8 mouse cellular contexts compared by ENCODE assay signal in genomic region chr4:97752276-97753010, GRCm38 (mm10). TPM values are rescaled to one million over a fixed set of nuclear protein-coding genes. Genes with fewer than 3 reads are reported as not detected.
A peak's percentile ranks its signal among the peaks of the same experiment; 100 is the strongest.
DNase-seq lines count a peak whose midpoint lies in the region; ATAC-seq and TF ChIP-seq lines count a peak whose summit lies in the region.

No protein-coding gene starts in this region.

- H3K36me3 ChIP-seq in kidney, postnatal 0 days (ENCODE audit: insufficient read depth, low read length), result no peaks in the 10 kb centered on the region
- no peaks in the 10 kb centered on the region for H3K36me3 ChIP-seq in forebrain, embryonic 13.5 days (ENCODE audit: poor library complexity, severe bottlenecking)
- no peaks in the 10 kb centered on the region for H3K36me3 ChIP-seq in limb, embryonic 12.5 days
- no peaks in the 10 kb centered on the region for H3K36me3 ChIP-seq in neural tube, embryonic 11.5 days (ENCODE audit: control insufficient read depth, insufficient read depth, low read length)

- peak overlapping the region; percentile 95 for H3K4me2 ChIP-seq in kidney, postnatal 0 days (ENCODE audit: low read length)
- H3K4me2 ChIP-seq in forebrain, embryonic 13.5 days, result peak overlapping the region; percentile 87
- H3K4me2 ChIP-seq in limb, embryonic 12.5 days, result peak overlapping the region; percentile 91
- peak overlapping the region; percentile 71 for H3K4me2 ChIP-seq in neural tube, embryonic 11.5 days (ENCODE audit: low read depth)

- 49% methylated on average over 5 of the region's 5 CpGs for WGBS in kidney, postnatal 0 days
- WGBS in forebrain, embryonic 13.5 days, result 22% methylated on average over 5 of the region's 5 CpGs
- 26% methylated on average over 5 of the region's 5 CpGs for WGBS in limb, embryonic 12.5 days
- 18% methylated on average over 5 of the region's 5 CpGs for WGBS in neural tube, embryonic 11.5 days

- peak overlapping the region; percentile 55 for H3K4me3 ChIP-seq in kidney, postnatal 0 days (replicated peaks; ENCODE audit: low read depth, low read length)
- H3K4me3 ChIP-seq in forebrain, embryonic 13.5 days, result peak overlapping the region; percentile 40
- H3K4me3 ChIP-seq in limb, embryonic 12.5 days (replicated peaks), result peak overlapping the region; percentile 44
- peak overlapping the region; percentile 35; the same call in 1 of the 2 replicates for H3K4me3 ChIP-seq in neural tube, embryonic 11.5 days (ENCODE audit: low read depth, low read length)

- peaks cover 7% of the 10 kb centered on the region; the same call in 1 of the 2 replicates for H3K4me1 ChIP-seq in kidney, postnatal 0 days (replicated peaks; ENCODE audit: insufficient read depth, low read length)
- peaks cover 34% of the 10 kb centered on the region for H3K4me1 ChIP-seq in forebrain, embryonic 13.5 days
- peaks cover 51% of the 10 kb centered on the region for H3K4me1 ChIP-seq in limb, embryonic 12.5 days (replicated peaks)
- peaks cover 9% of the 10 kb centered on the region; the same call in 1 of the 2 replicates for H3K4me1 ChIP-seq in neural tube, embryonic 11.5 days (ENCODE audit: control insufficient read depth, insufficient read depth, low read length)

- no peak for ATAC-seq in kidney, postnatal 0 days (replicated peaks; ENCODE audit: low FRiP score, low read depth)
- ATAC-seq in forebrain, embryonic 13.5 days, result no peak
- no peak for ATAC-seq in limb, embryonic 12.5 days (ENCODE audit: insufficient number of reproducible peaks, insufficient read depth, low FRiP score, low TSS enrichment, low read depth)
- no peak for ATAC-seq in neural tube, embryonic 11.5 days (ENCODE audit: insufficient read depth, low FRiP score, low TSS enrichment)
- no peak for ATAC-seq in CD4-positive, CD25-positive, alpha-beta regulatory T cell, adult 4 months

- H3K27ac ChIP-seq in kidney, postnatal 0 days, result peak overlapping the region; percentile 93
- no peak overlapping the region for H3K27ac ChIP-seq in forebrain, embryonic 13.5 days
- no peak overlapping the region for H3K27ac ChIP-seq in limb, embryonic 12.5 days
- no peak overlapping the region for H3K27ac ChIP-seq in neural tube, embryonic 11.5 days (ENCODE audit: low read depth, low read length)

- H3K9me3 ChIP-seq in kidney, postnatal 0 days (replicated peaks; ENCODE audit: low read length), result no peaks in the 10 kb centered on the region
- no peaks in the 10 kb centered on the region for H3K9me3 ChIP-seq in forebrain, embryonic 13.5 days (replicated peaks)
- no peaks in the 10 kb centered on the region for H3K9me3 ChIP-seq in limb, embryonic 12.5 days
- H3K9me3 ChIP-seq in neural tube, embryonic 11.5 days (ENCODE audit: control insufficient read depth, low read length), result no peaks in the 10 kb centered on the region

- peak overlapping the region; percentile 66 for H3K9ac ChIP-seq in kidney, postnatal 0 days (ENCODE audit: low read depth, low read length)
- peak overlapping the region; percentile 77 for H3K9ac ChIP-seq in forebrain, embryonic 13.5 days
- peak overlapping the region; percentile 68 for H3K9ac ChIP-seq in limb, embryonic 12.5 days (replicated peaks)
- no peak overlapping the region; the same call in 1 of the 2 replicates for H3K9ac ChIP-seq in neural tube, embryonic 11.5 days (ENCODE audit: low read length)

- DNase-seq in kidney, postnatal 0 days (ENCODE audit: low spot score), result no peak
- DNase-seq in kidney, postnatal 36 days, result no peak
- no peak for DNase-seq in neural tube, embryonic 11.5 days (ENCODE audit: low spot score)
- DNase-seq in right cerebral cortex, adult 2 months (ENCODE audit: low spot score in 2 of 2), result no peak
- no peak for DNase-seq in urinary bladder, postnatal 4 days (ENCODE audit: low spot score in 2 of 2)

- no peak for TF ChIP-seq CTCF in kidney, postnatal 0 days (IDR thresholded peaks at IDR 0.05; ENCODE audit: low read depth)

- peaks cover 16% of the 10 kb centered on the region; the same call in 1 of the 2 replicates for H3K27me3 ChIP-seq in kidney, postnatal 0 days (ENCODE audit: insufficient read depth, low read length)
- H3K27me3 ChIP-seq in forebrain, embryonic 13.5 days, result peaks cover 38% of the 10 kb centered on the region
- peaks cover 4% of the 10 kb centered on the region; the same call in 1 of the 2 replicates for H3K27me3 ChIP-seq in limb, embryonic 12.5 days
- H3K27me3 ChIP-seq in neural tube, embryonic 11.5 days (ENCODE audit: control insufficient read depth, insufficient read depth, low read length), result 0 out of 2 replicates have a peak, but pooled peaks cover 2% of the 10 kb centered on the region

RNA-seq across cellular contexts. Expression of gene Nfia, which starts 20.1 kb away (rescaled TPM):
- polyA plus RNA-seq in kidney, postnatal 0 days (2015; fragmentation: Nextera tagmentation; extraction: Ambion mirVana), result 25.9 and 29.1 TPM in 2 replicates
- 93.7 and 121 TPM in 2 replicates for polyA plus RNA-seq in forebrain, embryonic 13.5 days (2015; fragmentation: Nextera tagmentation; extraction: Ambion mirVana)
- polyA plus RNA-seq in limb, embryonic 12.5 days (2016; fragmentation: Nextera tagmentation; extraction: Ambion mirVana), result 53.9 and 56.7 TPM in 2 replicates
- 29.0 and 31.7 TPM in 2 replicates for polyA plus RNA-seq in neural tube, embryonic 11.5 days (2014; fragmentation: Nextera tagmentation; extraction: Ambion mirVana)
- polyA plus RNA-seq in CD4-positive, CD25-positive, alpha-beta regulatory T cell, adult 4 months (2017; shearing (Covaris generic)), result 10 to 100 TPM; 13.1 to 19.9 TPM

RNA-seq across cellular contexts. Expression of gene E130114P18Rik, which starts 25.4 kb away (rescaled TPM):
- polyA plus RNA-seq in kidney, postnatal 0 days (2015; fragmentation: Nextera tagmentation; extraction: Ambion mirVana), result 0.38 and 0.71 TPM in 2 replicates
- polyA plus RNA-seq in forebrain, embryonic 13.5 days (2015; fragmentation: Nextera tagmentation; extraction: Ambion mirVana), result 64.7 and 71.1 TPM in 2 replicates
- polyA plus RNA-seq in limb, embryonic 12.5 days (2016; fragmentation: Nextera tagmentation; extraction: Ambion mirVana), result 5.4 and 6.4 TPM in 2 replicates
- polyA plus RNA-seq in neural tube, embryonic 11.5 days (2014; fragmentation: Nextera tagmentation; extraction: Ambion mirVana), result 9.1 and 9.8 TPM in 2 replicates
- polyA plus RNA-seq in CD4-positive, CD25-positive, alpha-beta regulatory T cell, adult 4 months (2017; shearing (Covaris generic)), result not detected
